Mouse (Mus musculus) midbrain, embryonic 13.5 days (tissue): Measurements from ENCODE around the gene Rab34. TPM values are rescaled to one million over a fixed set of nuclear protein-coding genes. Genes with fewer than 3 reads are reported as not detected.

ENCODE experiments used
- ATAC-seq: fragments of 200-750 bp; cut with Nextera tagmentation; 2 replicates; pipeline ENCODE4 v1.8.0; 2017; ENCODE audit warnings: mild to moderate bottlenecking, moderate TSS enrichment, moderate library complexity
- H3K27ac ChIP-seq: fragments of 300-500 bp; sonication (generic); 2 replicates; pipeline ENCODE4 v1.5.1; 2015; ENCODE audit warnings: inconsistent platforms, mild to moderate bottlenecking, moderate library complexity
- H3K27me3 ChIP-seq: fragments of 300-500 bp; sonication (generic); 2 replicates; pipeline ENCODE4 v1.6.1; 2015; ENCODE audit warnings: mild to moderate bottlenecking, inconsistent platforms
- H3K36me3 ChIP-seq: fragments of 300-500 bp; sonication (generic); 2 replicates; pipeline ENCODE4 v1.6.1; 2015; ENCODE audit warnings: mild to moderate bottlenecking, inconsistent platforms
- H3K4me1 ChIP-seq: fragments of 300-500 bp; sonication (generic); replicated peaks from 2 replicates; pipeline ENCODE4 v1.6.1; 2015; ENCODE audit warnings: inconsistent platforms
- H3K4me2 ChIP-seq: fragments of 300-500 bp; sonication (generic); replicated peaks from 2 replicates; pipeline ENCODE4 v1.6.1; 2015; ENCODE audit warnings: moderate library complexity, mild to moderate bottlenecking, inconsistent platforms
- H3K4me3 ChIP-seq: fragments of 300-500 bp; sonication (generic); replicated peaks from 2 replicates; pipeline ENCODE4 v1.5.1; 2015; ENCODE audit warnings: mild to moderate bottlenecking, inconsistent platforms
- H3K9ac ChIP-seq: fragments of 300-500 bp; sonication (generic); replicated peaks from 2 replicates; pipeline ENCODE4 v1.6.1; 2015; ENCODE audit warnings: mild to moderate bottlenecking, inconsistent platforms
- H3K9me3 ChIP-seq: fragments of 300-500 bp; sonication (generic); 2 replicates; pipeline ENCODE4 v1.6.1; 2016; ENCODE audit warnings: mild to moderate bottlenecking, inconsistent platforms
- WGBS: fragments of 180-500 bp; shearing (Covaris S2); methylation state at CpG from one replicate; pipeline ENCODE4 v1.1.7; 2015; 5-methylcytosine and 5-hydroxymethylcytosine counted together
- polyA plus RNA-seq: library from polyadenylated mRNA; unstranded; fragments of >200 nt; fragmentation: Nextera tagmentation; extraction: Ambion mirVana; gene quantifications from 2 replicates; pipeline ENCODE4 v1.2.1, GENCODE M21; 2015

The Rab34 gene
- polyA plus RNA-seq, 1 experiment from 2014 or later, result 42.0 TPM

DNA sequence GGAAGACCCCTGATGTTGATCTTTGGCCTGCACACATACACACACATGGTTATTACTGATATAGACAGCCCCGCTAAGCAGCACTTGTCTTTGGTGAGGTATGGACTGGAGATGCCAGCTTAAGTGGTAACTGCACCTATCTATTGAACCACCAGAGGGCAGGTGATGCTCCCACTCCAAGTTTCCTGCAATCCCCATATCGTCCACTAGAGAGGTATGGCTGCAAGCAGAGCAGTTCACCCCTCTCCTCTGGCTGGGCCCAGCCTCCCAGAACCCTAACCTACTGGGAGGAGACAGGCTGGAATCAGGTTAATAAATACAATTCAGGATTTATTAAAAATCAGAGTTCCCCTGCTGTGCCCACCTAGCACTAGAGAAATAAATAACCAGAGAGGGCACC is 29.1 kb upstream of the Rab34 start:
- WGBS, result 28% methylated on average over 2 of the region's 2 CpGs
- peaks cover 84% of the 10 kb centered on the region for H3K36me3 ChIP-seq
- no peak overlapping the region for H3K9ac ChIP-seq
- no peaks in the 10 kb centered on the region for H3K27me3 ChIP-seq
- H3K4me3 ChIP-seq, result no peak overlapping the region
- H3K4me2 ChIP-seq, result no peak overlapping the region
- peaks cover 43% of the 10 kb centered on the region for H3K4me1 ChIP-seq
- no peaks in the 10 kb centered on the region for H3K9me3 ChIP-seq
- peak; percentile 35 for ATAC-seq
- H3K27ac ChIP-seq, result peak overlapping the region; percentile 44; the same call in 1 of the 2 replicates

- Histone ChIP-seq H3K36me3 (peaks cover 79% of the 10 kb centered on the region), H3K4me2 (no peak overlapping the region), H3K9ac (no peak overlapping the region), H3K4me1 (peaks cover 43% of the 10 kb centered on the region), H3K4me3 (no peak overlapping the region), H3K9me3 (no peaks in the 10 kb centered on the region), H3K27me3 (no peaks in the 10 kb centered on the region), H3K27ac (peak overlapping the region; percentile 44; the same call in 1 of the 2 replicates)
- ATAC-seq, result peak; percentile 13; the same call in 1 of the 2 replicates
- 77% methylated on average over 7 of the region's 7 CpGs for WGBS
Observed at GRCm38 (mm10) chr11:78159557-78159956, 28.7 kb upstream of the Rab34 start.

DNA sequence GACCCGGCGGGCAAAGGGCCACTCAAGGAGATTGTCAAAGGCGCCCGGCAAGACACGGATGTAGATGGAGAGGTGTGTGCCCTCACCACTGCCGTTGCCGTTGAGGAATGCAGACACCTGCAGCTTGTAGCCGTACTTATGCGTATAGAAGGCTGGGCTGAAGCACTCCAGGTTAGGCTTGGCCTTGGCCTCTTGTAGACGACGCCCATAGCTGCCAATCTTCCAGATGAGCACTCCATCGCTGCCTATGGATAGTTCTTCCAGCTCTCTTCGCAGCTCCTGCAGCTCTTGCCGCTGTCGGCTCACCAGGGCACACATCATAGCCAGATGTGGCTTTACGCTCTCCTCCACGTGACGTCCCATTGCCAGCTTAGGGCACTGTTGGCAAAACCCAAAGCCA is 28.1 kb upstream of the Rab34 start:
- Histone ChIP-seq H3K9me3 (no peaks in the 10 kb centered on the region), H3K4me1 (peaks cover 43% of the 10 kb centered on the region), H3K27ac (no peak overlapping the region), H3K36me3 (peaks cover 73% of the 10 kb centered on the region), H3K4me2 (no peak overlapping the region), H3K9ac (no peak overlapping the region), H3K27me3 (no peaks in the 10 kb centered on the region), H3K4me3 (no peak overlapping the region)
- WGBS, result 89% methylated on average over 18 of the region's 18 CpGs
- no peak for ATAC-seq

- WGBS, result 88% methylated on average over 3 of the region's 3 CpGs
- peaks cover 69% of the 10 kb centered on the region for H3K36me3 ChIP-seq
Observed at GRCm38 (mm10) chr11:78160675-78161074, 27.6 kb upstream of the Rab34 start.

GRCm38 (mm10) chr11:78161169-78161568 is 27.1 kb upstream of the Rab34 start:
- H3K4me1 ChIP-seq, result peaks cover 50% of the 10 kb centered on the region
- peaks cover 67% of the 10 kb centered on the region for H3K36me3 ChIP-seq

More at GRCm38 (mm10) chr11:78160675-78161074, 27.6 kb upstream of the Rab34 start:
- Histone ChIP-seq H3K4me3 (no peak overlapping the region), H3K9me3 (no peaks in the 10 kb centered on the region), H3K27ac (no peak overlapping the region), H3K9ac (no peak overlapping the region), H3K4me2 (no peak overlapping the region), H3K27me3 (no peaks in the 10 kb centered on the region), H3K4me1 (peaks cover 45% of the 10 kb centered on the region)
- no peak for ATAC-seq

GRCm38 (mm10) chr11:78161968-78162367 is 26.3 kb upstream of the Rab34 start:
- no peak for ATAC-seq
- H3K4me3 ChIP-seq, result peak overlapping the region; percentile 100
- H3K9ac ChIP-seq, result 0 out of 2 replicates have a peak overlapping the region, but pooled peaks have one; percentile 36
- 68% methylated on average over 4 of the region's 4 CpGs for WGBS
- H3K27me3 ChIP-seq, result no peaks in the 10 kb centered on the region
- H3K4me1 ChIP-seq, result peaks cover 56% of the 10 kb centered on the region
- peaks cover 60% of the 10 kb centered on the region for H3K36me3 ChIP-seq
- H3K4me2 ChIP-seq, result peak overlapping the region; percentile 84
- H3K9me3 ChIP-seq, result no peaks in the 10 kb centered on the region
- H3K27ac ChIP-seq, result peak overlapping the region; percentile 99

More at GRCm38 (mm10) chr11:78161169-78161568, 27.1 kb upstream of the Rab34 start:
- H3K9me3 ChIP-seq, result no peaks in the 10 kb centered on the region
- H3K9ac ChIP-seq, result no peak overlapping the region
- no peak overlapping the region for H3K4me2 ChIP-seq
- H3K4me3 ChIP-seq, result no peak overlapping the region
- ATAC-seq, result no peak
- H3K27me3 ChIP-seq, result no peaks in the 10 kb centered on the region
- H3K27ac ChIP-seq, result no peak overlapping the region
- WGBS, result 92% methylated on average over 14 of the region's 14 CpGs

GRCm38 (mm10) chr11:78162504-78162903 is 25.7 kb upstream of the Rab34 start:
- H3K36me3 ChIP-seq, result peaks cover 56% of the 10 kb centered on the region
- H3K9me3 ChIP-seq, result no peaks in the 10 kb centered on the region
- H3K27ac ChIP-seq, result peak overlapping the region; percentile 99
- ATAC-seq, result no peak
- H3K27me3 ChIP-seq, result 0 out of 2 replicates have a peak, but pooled peaks cover 3% of the 10 kb centered on the region
- peak overlapping the region; percentile 84 for H3K4me2 ChIP-seq
- peaks cover 54% of the 10 kb centered on the region for H3K4me1 ChIP-seq
- WGBS, result 41% methylated on average over 6 of the region's 6 CpGs
- peak overlapping the region; percentile 100 for H3K4me3 ChIP-seq
- H3K9ac ChIP-seq, result peak overlapping the region; percentile 99

DNA sequence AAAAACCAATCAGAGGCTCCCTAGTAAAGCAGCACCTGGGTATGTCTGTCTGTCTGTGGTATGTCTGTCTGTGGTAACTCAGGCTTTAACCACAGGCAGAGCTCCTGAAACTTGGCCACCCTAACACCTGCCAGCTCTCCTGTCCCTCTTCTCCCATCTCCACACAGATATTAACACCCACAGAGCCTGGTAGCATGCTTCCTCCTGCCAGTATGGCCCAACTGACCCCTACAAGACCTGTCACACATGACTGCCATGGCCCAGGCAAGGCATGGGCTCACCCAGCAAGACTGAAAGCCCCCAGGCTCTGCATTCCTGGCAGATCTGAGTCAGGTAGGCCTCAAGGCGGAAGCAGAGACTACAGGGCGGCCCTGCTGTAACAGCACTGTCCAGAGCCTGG is 25.2 kb upstream of the Rab34 start:
- Histone ChIP-seq H3K9ac (peak overlapping the region; percentile 99), H3K4me2 (peak overlapping the region; percentile 84), H3K27me3 (0 out of 2 replicates have a peak, but pooled peaks cover 3% of the 10 kb centered on the region), H3K9me3 (no peaks in the 10 kb centered on the region), H3K36me3 (peaks cover 51% of the 10 kb centered on the region), H3K4me3 (peak overlapping the region; percentile 100), H3K4me1 (peaks cover 51% of the 10 kb centered on the region), H3K27ac (peak overlapping the region; percentile 99)
- no peak for ATAC-seq
- 79% methylated on average over 2 of the region's 2 CpGs for WGBS

GRCm38 (mm10) chr11:78163681-78164603 is 24.3 kb upstream of the Rab34 start:
- 1% methylated on average over 22 of the region's 22 CpGs for WGBS
- H3K9me3 ChIP-seq, result no peaks in the 10 kb centered on the region
- ATAC-seq, result peak; percentile 62
- peaks cover 50% of the 10 kb centered on the region for H3K4me1 ChIP-seq
- H3K36me3 ChIP-seq, result peaks cover 42% of the 10 kb centered on the region
- peak overlapping the region; percentile 99 for H3K9ac ChIP-seq
- peak overlapping the region; percentile 84 for H3K4me2 ChIP-seq
- H3K27me3 ChIP-seq, result 0 out of 2 replicates have a peak, but pooled peaks cover 3% of the 10 kb centered on the region
- peak overlapping the region; percentile 100 for H3K4me3 ChIP-seq
- peak overlapping the region; percentile 99 for H3K27ac ChIP-seq

GRCm38 (mm10) chr11:78164604-78164923 is 23.7 kb upstream of the Rab34 start:
- Histone ChIP-seq H3K27me3 (0 out of 2 replicates have a peak, but pooled peaks cover 3% of the 10 kb centered on the region), H3K9ac (peak overlapping the region; percentile 99), H3K9me3 (no peaks in the 10 kb centered on the region), H3K27ac (peak overlapping the region; percentile 99), H3K4me2 (peak overlapping the region; percentile 84), H3K36me3 (peaks cover 36% of the 10 kb centered on the region), H3K4me1 (peaks cover 46% of the 10 kb centered on the region), H3K4me3 (peak overlapping the region; percentile 100)
- peak; percentile 2 for ATAC-seq
- WGBS, result 0% methylated on average over 14 of the region's 14 CpGs

GRCm38 (mm10) chr11:78164924-78165760 is 23.1 kb upstream of the Rab34 start, which contains the start of gene Traf4:
TSS of gene Traf4 (minus strand) at chr11:78165589.
- H3K27me3 ChIP-seq, result 0 out of 2 replicates have a peak, but pooled peaks cover 3% of the 10 kb centered on the region
- peak within 1 kb of the TSS; percentile 84 for H3K4me2 ChIP-seq
- peak; percentile 81 for ATAC-seq
- H3K4me3 ChIP-seq, result peak within 1 kb of the TSS; percentile 100
- no peaks in the 10 kb centered on the region for H3K9me3 ChIP-seq
- peak within 1 kb of the TSS; percentile 99 for H3K9ac ChIP-seq
- H3K4me1 ChIP-seq, result peaks cover 45% of the 10 kb centered on the region
- peak within 1 kb of the TSS; percentile 99 for H3K27ac ChIP-seq
- under 1% methylated on average over 61 of the region's 78 CpGs for WGBS
- peaks cover 31% of the 10 kb centered on the region for H3K36me3 ChIP-seq
